Mouse (Mus musculus): ENCODE measurements around the gene Gm4779.
"Not testable (repeated sequence)": the region's sequence is repeated elsewhere in the genome, so short reads cannot be mapped to it uniquely, and the experiment has no call there.

The Gm4779 gene

GRCm38 (mm10) chrX:101794342-101794741 is at the start of gene Gm4779, which contains the start of gene 8030474K03Rik:
Gene Gm4779 (minus strand): TSS chrX:101794423.
Gene 8030474K03Rik (plus strand): TSS chrX:101794656.
- no peak for DNase-seq (ENCODE audit: low read depth, low spot score)

DNA sequence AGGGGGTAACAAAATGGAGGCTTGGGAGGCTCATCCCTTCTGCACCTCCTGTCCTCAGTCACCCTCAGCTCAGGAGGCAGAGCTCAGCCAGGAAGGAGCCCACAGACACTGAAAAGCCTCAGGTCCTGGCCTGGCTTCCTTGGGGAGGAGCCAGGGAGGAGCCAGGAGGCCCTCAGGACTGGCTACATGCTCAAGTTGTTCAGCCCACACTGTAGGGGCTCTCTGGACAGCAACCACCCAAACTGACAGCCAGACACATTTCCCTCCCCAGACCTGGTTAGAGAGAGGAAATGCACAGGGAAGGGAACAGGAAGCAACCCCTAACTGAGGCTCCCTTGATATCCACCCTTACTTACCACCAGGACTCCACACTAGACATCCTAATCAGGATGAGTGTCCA is 25.8 kb upstream of the Gm4779 start:
- not testable (repeated sequence) for DNase-seq (ENCODE audit: low read depth, low spot score)

DNA sequence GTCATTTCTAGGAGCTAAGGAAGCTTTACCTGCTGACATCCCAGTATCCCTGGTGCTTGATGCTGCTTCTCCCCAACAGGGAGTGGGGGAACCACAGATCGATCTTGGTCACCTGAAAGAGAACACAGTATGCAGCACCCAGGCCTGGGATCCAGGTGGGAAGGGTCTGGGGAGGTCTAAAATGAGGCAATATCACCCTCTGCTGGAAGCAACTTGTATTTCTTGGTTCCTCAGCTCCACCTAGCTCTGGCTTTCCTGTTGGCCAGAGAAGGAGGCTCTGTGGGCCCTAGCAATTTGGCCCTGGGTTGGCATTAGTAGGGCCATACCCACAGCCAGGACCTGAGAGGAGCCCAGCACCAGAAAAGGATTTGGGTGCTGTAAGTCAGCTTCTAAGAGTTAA is 24.9 kb upstream of the Gm4779 start:
- peak; percentile 5 for DNase-seq (ENCODE audit: low read depth, low spot score)

- DNase-seq (ENCODE audit: low read depth, low spot score) = no peak
Observed at GRCm38 (mm10) chrX:101811750-101812149, 17.5 kb upstream of the Gm4779 start.

- no peak for DNase-seq (ENCODE audit: low read depth, low spot score)
Observed at GRCm38 (mm10) chrX:101805512-101805911, 11.3 kb upstream of the Gm4779 start.

DNA sequence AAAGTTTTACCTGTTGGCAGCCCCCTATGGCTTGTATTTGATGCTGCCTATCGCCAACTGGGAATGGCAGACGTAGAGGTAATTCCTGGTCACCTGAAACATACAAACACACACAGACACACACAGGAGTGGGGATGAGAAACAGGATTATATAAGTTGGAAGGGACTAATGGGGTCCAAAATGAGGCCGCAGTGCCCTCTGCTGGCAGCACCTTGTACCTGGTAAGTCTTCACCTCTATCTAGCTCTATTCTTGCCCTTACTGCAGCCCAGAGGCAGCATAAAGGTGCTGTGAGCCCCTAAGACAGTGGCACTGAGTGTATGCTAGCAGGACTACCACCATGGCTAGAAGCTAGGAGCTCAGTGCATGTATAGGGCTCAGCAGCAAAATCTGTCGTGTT is 2.7 kb downstream of the Gm4779 start:
- DNase-seq (ENCODE audit: low read depth, low spot score) = no peak

- DNase-seq (ENCODE audit: low read depth, low spot score) = peak; percentile 13
Observed at GRCm38 (mm10) chrX:101772035-101772434, 22.2 kb downstream of the Gm4779 start.

DNA sequence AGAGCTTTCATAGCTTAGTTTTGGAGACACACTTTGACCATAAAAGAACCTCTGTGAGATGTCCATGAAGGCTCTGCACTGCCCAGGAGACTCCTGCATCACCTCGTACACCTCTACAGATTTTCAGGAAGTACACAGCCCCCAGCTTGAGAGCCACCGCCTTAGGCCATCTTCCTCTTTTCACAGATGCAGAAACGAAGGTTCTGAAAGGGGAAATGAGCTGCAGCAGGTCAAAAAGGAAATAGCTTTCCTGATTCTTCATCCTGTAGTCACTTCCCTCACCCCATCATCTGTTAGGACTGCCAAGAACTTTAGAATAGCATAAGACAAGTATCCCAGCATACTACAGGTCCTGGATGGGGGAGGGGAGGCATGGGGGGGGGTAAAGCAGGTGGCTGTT is 23.9 kb downstream of the Gm4779 start:
- DNase-seq (ENCODE audit: low read depth, low spot score) = no peak

DNA sequence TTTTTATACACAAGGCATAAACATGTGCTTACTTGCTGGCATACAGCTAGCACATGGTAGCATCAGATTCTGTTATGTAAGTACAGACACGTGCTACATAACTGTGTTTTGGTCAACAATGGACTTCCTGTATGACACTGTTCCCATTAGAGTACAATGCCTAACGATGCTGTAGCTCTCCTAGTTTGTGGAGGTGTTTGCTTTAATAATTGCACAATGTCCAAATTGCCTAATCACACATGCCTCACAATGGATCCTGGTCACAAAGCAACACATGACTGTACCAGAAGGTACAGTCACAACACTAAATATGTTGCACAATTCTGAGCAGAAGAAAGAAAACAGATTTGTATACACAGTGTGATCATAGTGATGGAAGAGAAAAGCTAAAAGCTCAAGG is 24.7 kb downstream of the Gm4779 start:
- DNase-seq (ENCODE audit: low read depth, low spot score) = no peak

GRCm38 (mm10) chrX:101767280-101767679 is 26.9 kb downstream of the Gm4779 start:
- no peak for DNase-seq (ENCODE audit: low read depth, low spot score)

GRCm38 (mm10) chrX:101765111-101765510 is 29.1 kb downstream of the Gm4779 start:
- DNase-seq (ENCODE audit: low read depth, low spot score) = no peak

GRCm38 (mm10) chrX:101764621-101765020 is 29.6 kb downstream of the Gm4779 start:
- DNase-seq (ENCODE audit: low read depth, low spot score) = no peak

DNA sequence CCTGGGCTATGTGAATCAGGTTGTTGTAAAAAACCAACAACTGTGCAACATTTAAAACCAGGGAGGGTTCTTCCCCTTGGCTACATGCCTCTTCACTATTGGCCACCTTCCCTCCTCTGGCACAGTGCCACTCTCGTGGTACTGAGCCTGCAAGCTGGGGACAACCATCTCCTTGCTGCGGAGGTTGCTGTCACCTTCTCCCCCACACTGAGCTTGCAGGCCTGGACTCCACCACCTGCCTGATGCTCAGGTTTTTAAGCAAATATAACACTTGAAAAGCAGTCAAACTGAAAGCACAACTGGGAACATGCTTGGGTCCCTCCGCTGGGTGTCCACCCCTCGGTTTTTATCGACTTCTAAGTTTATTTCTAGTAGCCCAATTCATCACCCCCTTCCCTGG is 39.7 kb downstream of the Gm4779 start:
- no peak for DNase-seq (ENCODE audit: low read depth, low spot score)

DNA sequence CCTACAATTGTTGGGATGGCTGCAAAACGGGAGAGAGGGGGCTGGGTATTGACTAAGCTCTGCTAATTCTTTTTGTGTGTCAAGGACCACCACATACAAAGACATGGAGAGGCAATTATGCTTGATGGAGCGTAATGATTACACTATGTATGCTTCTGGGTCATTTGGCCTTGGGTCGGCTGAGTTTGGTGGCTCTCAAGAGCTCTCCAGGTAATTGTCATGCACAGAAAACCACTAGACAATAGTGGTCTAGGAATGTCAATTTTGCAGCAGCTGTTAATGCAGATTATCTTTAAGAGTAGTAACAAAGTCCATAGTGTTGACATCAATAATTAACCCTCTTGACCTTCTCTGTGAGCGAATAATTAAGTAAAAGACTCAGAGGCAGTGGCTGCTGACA is 44.1 kb downstream of the Gm4779 start:
- no peak for DNase-seq (ENCODE audit: low read depth, low spot score)

- no peak for DNase-seq (ENCODE audit: low read depth, low spot score)
Observed at GRCm38 (mm10) chrX:101741064-101741433, 53.2 kb downstream of the Gm4779 start.

- DNase-seq (ENCODE audit: low read depth, low spot score) = no peak
Observed at GRCm38 (mm10) chrX:101740335-101741063, 53.7 kb downstream of the Gm4779 start.

Data from WW6 (cell line).